Comparison of ENCODE assay signal across 18 mouse cellular contexts in the genomic region with DNA sequence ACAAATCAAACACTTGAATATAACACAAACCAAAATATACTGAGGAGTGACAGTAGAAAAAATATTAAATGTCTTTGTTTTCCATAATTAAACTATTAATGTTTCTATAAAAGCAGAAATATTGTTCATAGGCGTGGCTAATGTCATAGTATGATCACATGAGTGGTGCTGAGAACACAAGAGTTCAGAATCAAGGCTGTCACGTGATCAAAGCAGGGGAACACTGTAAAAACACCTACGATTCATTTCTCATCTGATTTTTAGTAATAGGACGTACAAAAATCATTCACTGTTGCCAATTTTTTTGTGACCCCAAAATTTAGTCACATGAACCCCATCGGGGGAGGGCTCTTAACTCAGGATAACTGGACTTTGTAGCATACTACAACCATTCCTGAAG. TPM values are rescaled to one million over a fixed set of nuclear protein-coding genes. Genes with fewer than 3 reads are reported as not detected.
"Had no signal": no experiment of that assay in that cellular context is flagged by ENCODE, and none has a peak within 500 bp of the region (broad histone marks: within the 10 kb centered on the region; RNA-seq: fewer than 3 reads in every experiment).

No protein-coding gene starts in this region.

- H3K4me1 ChIP-seq: liver, embryonic 13.5 days; liver, embryonic 15.5 days; lung, embryonic 15.5 days; megakaryocyte, embryonic 14.5 days; midbrain, embryonic 12.5 days; midbrain, embryonic 15.5 days had no signal

- DNase-seq: liver, embryonic 13.5 days; liver, postnatal 0 days; lung, adult 2 months; lung, postnatal 14 days; lung, postnatal 36 days; right cerebral cortex, postnatal 14 days; thymus, adult 18-20 months; thymus, postnatal 14 days; thymus, postnatal 36 days had no signal

- H3K27ac ChIP-seq: liver, embryonic 13.5 days; liver, embryonic 15.5 days; lung, embryonic 15.5 days; macrophage; midbrain, embryonic 12.5 days; midbrain, embryonic 15.5 days; neural tube, embryonic 12.5 days had no signal

- H3K27me3 ChIP-seq: liver, embryonic 13.5 days; liver, embryonic 15.5 days; lung, embryonic 15.5 days; midbrain, embryonic 12.5 days; midbrain, embryonic 15.5 days; neural tube, embryonic 12.5 days had no signal

- H3K4me3 ChIP-seq: liver, embryonic 13.5 days; liver, embryonic 15.5 days; lung, embryonic 15.5 days; megakaryocyte, embryonic 14.5 days; midbrain, embryonic 12.5 days; midbrain, embryonic 15.5 days; neural tube, embryonic 12.5 days had no signal

- H3K4me2 ChIP-seq: liver, embryonic 13.5 days; liver, embryonic 15.5 days; lung, embryonic 15.5 days; midbrain, embryonic 12.5 days; midbrain, embryonic 15.5 days; neural tube, embryonic 12.5 days had no signal

- H3K9ac ChIP-seq: liver, embryonic 13.5 days; liver, embryonic 15.5 days; liver, postnatal 0 days; lung, embryonic 15.5 days; midbrain, embryonic 12.5 days; midbrain, embryonic 15.5 days; neural tube, embryonic 12.5 days had no signal

- H3K36me3 ChIP-seq: lung, embryonic 15.5 days; midbrain, embryonic 12.5 days; midbrain, embryonic 15.5 days; neural tube, embryonic 12.5 days had no signal

- ATAC-seq: liver, postnatal 0 days; lung, postnatal 0 days; midbrain, embryonic 15.5 days had no signal

- H3K9me3 ChIP-seq: liver, embryonic 13.5 days; liver, embryonic 15.5 days; lung, embryonic 15.5 days; megakaryocyte, embryonic 14.5 days; midbrain, embryonic 12.5 days; midbrain, embryonic 15.5 days; neural tube, embryonic 12.5 days had no signal

RNA-seq across cellular contexts. Expression of a gene that starts 47.2 kb away (rescaled TPM):
- total RNA-seq: monocyte, adult 5-6 weeks had no signal
